Mouse (Mus musculus): Measurements from ENCODE around the gene Rpl3. TPM values are rescaled to one million over a fixed set of nuclear protein-coding genes. Genes with fewer than 3 reads are reported as not detected.

The Rpl3 gene
- 100 to 1,000 TPM; 439 to 468 TPM for total RNA-seq (2021)
- long read RNA-seq, experiment 1, transcript Rpl3-201 (10 exons, 1,351 nt), result major isoform, 440 of 466 reads
- long read RNA-seq, experiment 1, partial matches to known transcripts, result 15 of 466 reads
- long read RNA-seq, experiment 1, other reads (novel, unspliced or antisense), result 9 of 466 reads
- long read RNA-seq, experiment 2, transcript Rpl3-204 (9 exons, 1,877 nt), result minor isoform, 12 of 319 reads
- long read RNA-seq, experiment 2, transcript Rpl3-201 (10 exons, 1,351 nt), result major isoform, 290 of 319 reads
- long read RNA-seq, experiment 2, partial matches to known transcripts, result 12 of 319 reads
- long read RNA-seq, experiment 2, other reads (novel, unspliced or antisense), result 5 of 319 reads

DNA sequence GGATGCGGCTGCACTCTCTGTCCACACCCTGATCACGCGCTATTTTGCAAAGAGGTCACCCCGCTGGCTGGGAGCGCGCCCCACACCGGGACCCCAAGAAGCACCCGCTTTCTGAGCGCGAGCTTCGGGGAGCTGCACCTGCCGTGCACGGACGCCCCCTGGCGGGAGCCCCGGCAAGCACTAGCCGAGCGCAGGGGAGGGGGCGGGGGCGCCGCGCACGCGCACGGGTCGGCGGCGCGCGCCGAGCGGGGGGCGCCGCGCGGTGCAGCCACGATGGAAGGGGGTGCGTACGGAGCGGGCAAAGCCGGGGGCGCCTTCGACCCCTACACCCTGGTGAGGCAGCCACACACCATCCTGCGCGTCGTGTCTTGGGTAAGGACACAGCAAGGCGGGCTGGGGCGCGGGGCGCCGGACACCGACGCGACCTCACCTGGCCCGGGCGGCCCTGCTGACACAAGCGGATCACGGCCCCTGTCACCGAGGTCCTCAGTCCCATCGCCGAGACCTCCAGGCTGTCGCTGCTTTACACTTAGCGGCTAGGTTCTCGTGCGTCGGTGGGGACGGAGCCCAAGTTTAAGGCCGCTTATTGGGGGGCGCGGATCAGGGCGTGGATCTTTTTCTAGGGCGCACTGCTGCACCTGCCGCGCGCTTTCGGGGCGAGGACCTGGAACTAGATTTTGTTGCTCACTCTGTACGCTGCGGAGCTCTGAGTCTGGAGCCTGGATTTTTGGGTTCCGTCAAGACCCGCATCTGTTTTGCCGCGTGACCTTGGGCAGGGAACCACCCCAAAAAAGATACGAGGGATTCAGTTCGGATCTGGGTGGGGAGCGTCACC is at the start of gene Rpl3, which contains the start of gene Syngr1:
Gene Rpl3 (minus strand): TSS at position 748 of the 835 bp plus-strand sequence.
Gene Syngr1 (plus strand): TSS at position 214 of the 835 bp plus-strand sequence.
- TF ChIP-seq CTCF (IDR thresholded peaks at IDR 0.05), result peak; percentile 76
- peak; percentile 90 to 92 for DNase-seq (ENCODE audit: extremely low spot score in 1 of 2, low spot score in 2 of 2)
- Histone ChIP-seq H3K27ac (peak within 1 kb of the TSS; percentile 99), H3K4me3 (peak within 1 kb of the TSS; percentile 76)
- intact Hi-C loops (cut with DNase I), result no loop called here

DNA sequence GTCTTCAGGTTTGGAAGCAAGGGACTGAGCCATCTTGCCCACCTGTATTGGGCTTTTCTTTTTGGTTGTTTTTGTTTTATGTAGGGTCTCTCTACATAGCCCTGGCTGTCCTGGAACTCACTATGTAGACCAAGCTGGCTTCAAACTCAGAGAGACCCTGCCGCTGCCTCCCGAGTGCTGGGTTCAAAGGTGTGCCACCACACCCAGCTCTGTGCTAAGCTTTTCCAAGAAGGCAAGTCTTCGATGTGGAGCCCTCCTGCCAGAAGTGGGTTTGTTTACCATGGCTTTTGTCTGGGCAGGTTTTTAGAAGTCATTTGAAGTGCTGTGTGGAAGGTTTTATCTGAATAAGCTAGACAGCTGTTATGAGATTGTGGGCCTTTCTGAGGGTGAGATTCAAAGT is 49.2 kb upstream of the Rpl3 start:
- no peak for DNase-seq (ENCODE audit: extremely low spot score in 1 of 2, low spot score in 2 of 2)
- H3K4me3 ChIP-seq, result no peak overlapping the region
- no peak overlapping the region for H3K27ac ChIP-seq
- intact Hi-C loops (cut with DNase I), result no loop called here
- no peak for TF ChIP-seq CTCF (IDR thresholded peaks at IDR 0.05)

DNA sequence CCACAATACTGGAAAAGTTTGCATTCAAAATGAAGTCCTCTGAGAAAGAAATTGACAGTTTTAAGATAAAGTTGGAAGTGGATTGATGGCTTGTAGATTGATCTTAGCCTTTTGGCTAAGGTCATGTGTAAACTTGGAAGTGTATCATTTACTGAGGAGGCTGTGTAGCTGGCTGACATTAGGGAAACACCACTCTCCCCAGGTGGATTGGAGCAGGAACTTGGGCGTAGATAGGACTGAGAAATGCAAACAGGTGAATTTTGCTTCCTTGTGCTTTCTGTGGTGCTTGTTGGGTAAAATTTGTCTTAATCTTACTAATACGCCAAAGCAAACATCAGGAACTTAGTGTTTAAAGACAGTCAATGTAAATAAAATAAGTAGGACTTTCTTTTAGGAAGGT is 48.6 kb upstream of the Rpl3 start:
- no peak overlapping the region for H3K27ac ChIP-seq
- no peak overlapping the region for H3K4me3 ChIP-seq
- no peak for DNase-seq (ENCODE audit: extremely low spot score in 1 of 2, low spot score in 2 of 2)
- TF ChIP-seq CTCF (IDR thresholded peaks at IDR 0.05), result no peak
- intact Hi-C loops (cut with DNase I), result no loop called here

DNA sequence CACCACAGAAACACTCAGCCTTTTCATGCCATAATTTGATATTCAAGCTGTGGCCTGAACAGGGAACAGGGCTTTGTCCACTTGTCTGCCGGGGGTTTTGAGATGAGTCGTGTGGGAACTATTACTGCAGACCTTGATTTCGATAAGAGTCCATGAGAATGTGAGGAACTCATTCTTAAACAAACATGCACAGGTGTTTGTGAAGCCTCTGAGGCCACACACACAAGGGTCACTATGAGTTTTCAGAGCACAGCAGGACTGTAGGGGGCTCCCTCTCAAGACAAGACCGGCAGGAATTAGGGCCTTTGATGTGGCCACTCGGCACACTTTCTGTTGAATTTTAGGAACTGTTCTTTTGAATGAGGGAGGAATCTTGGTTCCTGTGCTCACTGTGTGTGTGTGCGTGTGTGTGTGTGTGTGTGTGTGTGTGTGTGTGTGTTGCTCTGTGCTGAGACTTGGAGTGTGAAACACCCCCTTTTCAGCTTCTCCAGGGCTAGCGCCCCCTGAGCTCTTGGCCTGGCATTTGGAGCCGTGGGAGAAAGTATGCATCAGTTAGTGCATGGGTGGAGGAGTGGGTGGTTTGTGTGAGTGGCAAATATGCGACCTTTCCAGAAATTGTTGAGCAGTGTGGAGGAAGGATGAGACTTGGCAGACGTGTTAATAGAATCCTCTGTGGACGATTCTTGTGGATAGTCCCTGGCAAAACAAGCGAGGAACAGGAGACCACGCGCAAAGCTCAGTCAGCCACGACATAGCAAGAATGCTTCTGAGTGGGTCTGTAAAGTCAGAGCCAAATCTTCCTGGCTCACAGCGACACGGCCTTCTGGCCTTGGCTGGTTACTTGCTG is 46.5 kb upstream of the Rpl3 start:
- TF ChIP-seq CTCF (IDR thresholded peaks at IDR 0.05), result no peak; the same call in 1 of the 2 replicates
- peak; percentile 67 to 72 for DNase-seq (ENCODE audit: extremely low spot score in 1 of 2, low spot score in 2 of 2)
- Histone ChIP-seq H3K27ac (peak overlapping the region; percentile 73), H3K4me3 (no peak overlapping the region)
- intact Hi-C loops (cut with DNase I), result loop anchor here (2.0 to 5.0 kb wide), 2 partner anchors 35 to 89 kb away; partner anchors contain the start of gene Mgat3

- intact Hi-C loops (cut with DNase I), result loop anchor here (5.0 kb wide), 1 partner anchor 91 kb away; no protein-coding TSS in a partner anchor
Measured at GRCm38 (mm10) chr15:80136645-80137044, 45.0 kb upstream of the Rpl3 start.

DNA sequence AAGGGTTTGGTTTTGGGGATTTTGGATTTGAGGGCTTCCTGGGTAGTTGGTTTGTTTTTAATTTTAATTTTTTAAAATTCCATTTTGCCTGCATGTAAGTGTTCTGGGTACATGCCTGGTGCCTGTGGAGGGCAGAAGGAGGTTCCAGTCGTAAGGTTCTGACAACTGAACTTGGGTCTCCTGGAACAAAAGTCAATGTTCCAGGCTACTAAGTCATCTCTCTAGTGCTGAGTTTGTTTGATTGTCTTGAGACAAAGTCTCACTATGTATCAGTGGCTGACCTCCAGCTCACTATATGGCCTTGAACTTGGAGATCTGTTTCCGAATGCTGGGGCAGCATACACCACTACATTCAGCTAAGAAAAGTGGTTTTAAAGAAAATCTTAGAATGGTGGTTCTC is 43.8 kb upstream of the Rpl3 start:
- intact Hi-C loops (cut with DNase I), result loop anchor here (5.0 kb wide), 1 partner anchor 92 kb away; no protein-coding TSS in a partner anchor
- TF ChIP-seq CTCF (IDR thresholded peaks at IDR 0.05), result no peak
- no peak for DNase-seq (ENCODE audit: extremely low spot score in 1 of 2, low spot score in 2 of 2)
- Histone ChIP-seq H3K4me3 (no peak overlapping the region), H3K27ac (no peak overlapping the region)

More at GRCm38 (mm10) chr15:80136645-80137044, 45.0 kb upstream of the Rpl3 start:
- H3K4me3 ChIP-seq, result no peak overlapping the region
- TF ChIP-seq CTCF (IDR thresholded peaks at IDR 0.05), result no peak
- DNase-seq (ENCODE audit: extremely low spot score in 1 of 2, low spot score in 2 of 2), result no peak
- H3K27ac ChIP-seq, result peak overlapping the region; percentile 30; the same call in 1 of the 2 replicates

- Histone ChIP-seq H3K4me3 (peak overlapping the region; percentile 89), H3K27ac (peak overlapping the region; percentile 100)
- intact Hi-C loops (cut with DNase I), result no loop called here
Measured at GRCm38 (mm10) chr15:80134450-80134847, 42.8 kb upstream of the Rpl3 start.

GRCm38 (mm10) chr15:80133682-80134449 is 42.2 kb upstream of the Rpl3 start:
- Histone ChIP-seq H3K4me3 (peak overlapping the region; percentile 89), H3K27ac (peak overlapping the region; percentile 100)
- no peak for TF ChIP-seq CTCF (IDR thresholded peaks at IDR 0.05)
- no peak for DNase-seq (ENCODE audit: extremely low spot score in 1 of 2, low spot score in 2 of 2)
- intact Hi-C loops (cut with DNase I), result no loop called here

More at GRCm38 (mm10) chr15:80134450-80134847, 42.8 kb upstream of the Rpl3 start:
- no peak for DNase-seq (ENCODE audit: extremely low spot score in 1 of 2, low spot score in 2 of 2)
- no peak for TF ChIP-seq CTCF (IDR thresholded peaks at IDR 0.05)

GRCm38 (mm10) chr15:80132993-80133586 is 41.4 kb upstream of the Rpl3 start, which contains the start of gene Tab1:
Gene Tab1, plus strand, starts transcription at chr15:80133127.
- peak; percentile 91 to 92 for DNase-seq (ENCODE audit: extremely low spot score in 1 of 2, low spot score in 2 of 2)
- H3K27ac ChIP-seq, result peak within 1 kb of the TSS; percentile 100
- peak; percentile 88 for TF ChIP-seq CTCF (IDR thresholded peaks at IDR 0.05)
- peak within 1 kb of the TSS; percentile 89 for H3K4me3 ChIP-seq
- intact Hi-C loops (cut with DNase I), result no loop called here

DNA sequence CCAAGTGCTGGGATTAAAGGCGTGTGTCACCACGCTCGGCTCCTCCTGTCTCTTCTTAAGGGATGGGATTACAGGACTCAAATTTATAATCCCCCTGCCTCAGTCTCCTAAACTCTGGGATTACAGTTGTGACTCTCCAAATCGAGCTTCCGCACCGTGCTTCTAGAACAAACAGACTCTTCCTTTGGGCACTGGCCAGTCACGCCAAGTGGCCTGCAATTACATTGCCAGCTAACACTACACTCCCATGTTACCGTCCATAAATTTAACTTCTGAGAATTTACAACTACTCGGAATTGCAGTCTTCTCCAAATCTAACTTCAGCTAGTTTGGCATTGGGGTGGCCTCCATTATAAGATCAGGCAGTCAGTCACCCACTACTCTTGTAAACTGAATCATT is 40.8 kb upstream of the Rpl3 start:
- Histone ChIP-seq H3K27ac (peak overlapping the region; percentile 40; the same call in 1 of the 2 replicates), H3K4me3 (peak overlapping the region; percentile 89)
- TF ChIP-seq CTCF (IDR thresholded peaks at IDR 0.05), result no peak
- no peak for DNase-seq (ENCODE audit: extremely low spot score in 1 of 2, low spot score in 2 of 2)
- intact Hi-C loops (cut with DNase I), result no loop called here
